Comparison of ENCODE assay signal across 8 mouse cellular contexts in genomic region chr8:48222429-48222769, GRCm38 (mm10).
DNase-seq lines count a peak whose midpoint lies in the region; ATAC-seq and TF ChIP-seq lines count a peak whose summit lies in the region.

No protein-coding gene starts in this region.

- no peaks in the 10 kb centered on the region for H3K36me3 ChIP-seq in lung, embryonic 14.5 days (ENCODE audit: insufficient read depth)

- peak overlapping the region; percentile 55 for H3K9ac ChIP-seq in lung, embryonic 14.5 days

- TF ChIP-seq CTCF in cerebellum, adult 2 months (IDR thresholded peaks at IDR 0.05; ENCODE audit: borderline replicate concordance, insufficient read depth, low read depth, low read length), result peak; percentile 87
- TF ChIP-seq CTCF in lung, embryonic 14.5 days (IDR thresholded peaks at IDR 0.05; ENCODE audit: low read depth), result peak; percentile 96

- H3K9me3 ChIP-seq in lung, embryonic 14.5 days (ENCODE audit: low read depth, low read length), result no peaks in the 10 kb centered on the region

- DNase-seq in Muller cell, postnatal 12 days (ENCODE audit: inconsistent ontology term), result peak; percentile 73
- DNase-seq in cerebellum, adult 2 months, result peak; percentile 62 to 78
- DNase-seq in layer of hippocampus, adult 8-10 months (ENCODE audit: low spot score in 2 of 2), result peak; percentile 61 to 92
- DNase-seq in lung, embryonic 14.5 days, result peak; percentile 98
- DNase-seq in ovary, postnatal 36 days (ENCODE audit: low spot score), result peak; percentile 80
- peak; percentile 63 for DNase-seq in urinary bladder, postnatal 10 days (ENCODE audit: low spot score)

- TF ChIP-seq POLR2A in cerebellum, adult 2 months (IDR thresholded peaks at IDR 0.05; ENCODE audit: borderline replicate concordance, insufficient read depth, low read length), result no peak

- H3K4me3 ChIP-seq in cerebellum, adult 2 months (replicated peaks; ENCODE audit: insufficient read depth, low read depth, low read length), result peak overlapping the region; percentile 29
- H3K4me3 ChIP-seq in lung, embryonic 14.5 days (ENCODE audit: low read depth, low read length), result peak overlapping the region; percentile 34

- no peaks in the 10 kb centered on the region for H3K4me1 ChIP-seq in cerebellum, adult 2 months (ENCODE audit: control insufficient read depth, insufficient read depth, low read length)
- H3K4me1 ChIP-seq in lung, embryonic 14.5 days (ENCODE audit: insufficient read depth), result no peaks in the 10 kb centered on the region

- no peak overlapping the region for H3K27ac ChIP-seq in cerebellum, adult 2 months (ENCODE audit: insufficient read depth, low read length)
- no peak overlapping the region for H3K27ac ChIP-seq in lung, embryonic 14.5 days (ENCODE audit: low read depth)

- H3K27me3 ChIP-seq in cerebellum, adult 2 months (ENCODE audit: control insufficient read depth, insufficient read depth, low read length), result no peaks in the 10 kb centered on the region; the same call in 1 of the 2 replicates
- H3K27me3 ChIP-seq in lung, embryonic 14.5 days (ENCODE audit: insufficient read depth, low read length), result 0 out of 2 replicates have a peak, but pooled peaks cover 4% of the 10 kb centered on the region

- ATAC-seq in frontal cortex, adult (ENCODE audit: low TSS enrichment), result peak; percentile 82
- ATAC-seq in hematopoietic stem cell, adult 5-6 weeks (replicated peaks in 1 of 2; ENCODE audit: insufficient read depth in 1 of 2, low FRiP score in 2 of 2, low TSS enrichment in 1 of 2, low read depth in 1 of 2, poor library complexity in 2 of 2, severe bottlenecking in 2 of 2), result peak; percentile 89 to 91
- peak; percentile 81 for ATAC-seq in lung, embryonic 14.5 days (ENCODE audit: insufficient read depth)

- peak overlapping the region; percentile 68 for H3K4me2 ChIP-seq in lung, embryonic 14.5 days

- WGBS in cerebellum, adult 2 months, result 10% methylated on average over 11 of the region's 11 CpGs
- WGBS in lung, embryonic 14.5 days, result 9% methylated on average over 11 of the region's 11 CpGs
